Mouse (Mus musculus) CH12.LX (cell line): ENCODE data around the gene Ldlrad3. TPM values are rescaled to one million over a fixed set of nuclear protein-coding genes. Genes with fewer than 3 reads are reported as not detected.

Source experiments
- DNase-seq: peaks from one replicate; pipeline ENCODE4 v3.0.0-alpha.2; 2013; ENCODE audit errors: extremely low read depth
- H3K27ac ChIP-seq: 2 replicates; pipeline ENCODE4 v1.5.1; 2012; ENCODE audit warnings: low read depth, mild to moderate bottlenecking, control low read depth, moderate library complexity; ENCODE audit not compliant: insufficient read depth
- H3K27me3 ChIP-seq: replicated peaks from 2 replicates; pipeline ENCODE3; 2012; ENCODE audit warnings: inconsistent platforms
- H3K36me3 ChIP-seq, 2 experiments: replicated peaks in 1 of 2; 2 replicates each; pipeline versions ENCODE3 to v1.6.1; 2012; ENCODE audit warnings: inconsistent platforms in 1 of 2, low read length in 1 of 2, mild to moderate bottlenecking in 1 of 2, mixed read lengths in 1 of 2, moderate library complexity in 1 of 2; ENCODE audit not compliant: control insufficient read depth in 1 of 2, insufficient read depth in 1 of 2
- H3K4me1 ChIP-seq, 2 experiments: 2 replicates each; pipeline ENCODE4 v1.6.1; 2012; ENCODE audit warnings: inconsistent platforms in 1 of 2, moderate library complexity in 1 of 2; ENCODE audit not compliant: insufficient read depth in 2 of 2, control insufficient read depth in 1 of 2
- H3K4me2 ChIP-seq: 2 replicates; pipeline ENCODE4 v1.6.1; 2012; ENCODE audit warnings: low read depth, mild to moderate bottlenecking, control low read depth; ENCODE audit not compliant: poor library complexity, insufficient read depth, severe bottlenecking
- H3K4me3 ChIP-seq, 3 experiments: fragments of 150-350 bp in 1 of 3; sonication (generic) in 1 of 3; replicated peaks in 1 of 3; 2 replicates each; pipeline versions ENCODE3 to v1.5.1; 2011 to 2012; ENCODE audit warnings: low read depth in 2 of 3, low read length in 2 of 3, mild to moderate bottlenecking in 2 of 3, moderate library complexity in 2 of 3, control low read depth in 1 of 3, improper control_type of control experiment in 1 of 3, inconsistent platforms in 1 of 3, mixed read lengths in 1 of 3; ENCODE audit not compliant: poor library complexity in 1 of 3
- H3K79me2 ChIP-seq: replicated peaks from 2 replicates; pipeline ENCODE4 v1.6.1; 2012; ENCODE audit warnings: mild to moderate bottlenecking, moderate library complexity; ENCODE audit not compliant: control insufficient read depth, poor library complexity, insufficient read depth, severe bottlenecking; ENCODE audit errors: extremely low read depth
- H3K9ac ChIP-seq: 2 replicates; pipeline ENCODE4 v1.6.1; 2012; ENCODE audit warnings: low read depth, mild to moderate bottlenecking, control low read depth, moderate library complexity; ENCODE audit not compliant: insufficient read depth
- H3K9me3 ChIP-seq: replicated peaks from 2 replicates; pipeline ENCODE3; 2012; ENCODE audit warnings: low read length, inconsistent platforms, mixed read lengths
- BHLHE40 ChIP-seq: IDR thresholded peaks from 2 replicates; pipeline ENCODE4 v1.6.1; 2011; ENCODE audit warnings: mild to moderate bottlenecking, low read depth, low read length, improper control_type of control experiment
- CHD1 ChIP-seq: IDR thresholded peaks from 2 replicates; pipeline ENCODE4 v1.6.1; 2012; ENCODE audit warnings: low read depth, low read length, improper control_type of control experiment, inconsistent platforms
- CHD2 ChIP-seq: IDR thresholded peaks from 2 replicates; pipeline ENCODE4 v1.6.1; 2011; ENCODE audit warnings: low read length, improper control_type of control experiment
- E2F4 ChIP-seq: IDR thresholded peaks from 2 replicates; pipeline ENCODE4 v1.6.1; 2011; ENCODE audit warnings: low read depth, low read length, improper control_type of control experiment; ENCODE audit not compliant: insufficient replicate concordance
- ELF1 ChIP-seq: IDR thresholded peaks from 2 replicates; pipeline ENCODE4 v1.6.1; 2014; ENCODE audit warnings: low read depth, mild to moderate bottlenecking, inconsistent platforms, low read length, improper control_type of control experiment
- EP300 ChIP-seq: IDR thresholded peaks from 2 replicates; pipeline ENCODE4 v1.6.1; 2011; ENCODE audit warnings: low read length, improper control_type of control experiment
- GABPA ChIP-seq: IDR thresholded peaks from 2 replicates; pipeline ENCODE4 v1.6.1; 2012; ENCODE audit warnings: low read depth, low read length, improper control_type of control experiment, inconsistent platforms; ENCODE audit not compliant: insufficient replicate concordance
- HCFC1 ChIP-seq: IDR thresholded peaks from 2 replicates; pipeline ENCODE4 v1.6.1; 2012; ENCODE audit warnings: low read depth, mild to moderate bottlenecking, inconsistent platforms, low read length, improper control_type of control experiment
- IRF4 ChIP-seq: IDR thresholded peaks from 2 replicates; pipeline ENCODE4 v1.6.1; 2014; ENCODE audit warnings: low read depth, mild to moderate bottlenecking, inconsistent platforms, low read length, improper control_type of control experiment
- JUND ChIP-seq: conservative IDR thresholded peaks from 2 replicates; pipeline ENCODE4 v1.6.1; 2011; ENCODE audit warnings: low read depth, low read length, improper control_type of control experiment
- KAT2A ChIP-seq: IDR thresholded peaks from 2 replicates; pipeline ENCODE4 v1.6.1; 2012; ENCODE audit warnings: low read length, improper control_type of control experiment, inconsistent platforms; ENCODE audit not compliant: insufficient replicate concordance
- MAFK ChIP-seq: IDR thresholded peaks from 2 replicates; pipeline ENCODE4 v1.6.1; 2011; ENCODE audit warnings: low read length, improper control_type of control experiment; ENCODE audit not compliant: insufficient replicate concordance
- MEF2A ChIP-seq: IDR thresholded peaks from 2 replicates; pipeline ENCODE4 v1.6.1; 2014; ENCODE audit warnings: low read depth, mild to moderate bottlenecking, inconsistent platforms, low read length, improper control_type of control experiment, borderline replicate concordance
- MXI1 ChIP-seq: IDR thresholded peaks from 2 replicates; pipeline ENCODE4 v1.6.1; 2011; ENCODE audit warnings: mild to moderate bottlenecking, low read depth, low read length, improper control_type of control experiment
- NELFE ChIP-seq: IDR thresholded peaks from 2 replicates; pipeline ENCODE4 v1.6.1; 2011; ENCODE audit warnings: low read depth, low read length, improper control_type of control experiment
- NRF1 ChIP-seq: IDR thresholded peaks from 2 replicates; pipeline ENCODE4 v1.6.1; 2014; ENCODE audit warnings: low read depth, mild to moderate bottlenecking, inconsistent platforms, low read length, improper control_type of control experiment, moderate library complexity
- PAX5 ChIP-seq: IDR thresholded peaks from 2 replicates; pipeline ENCODE4 v1.6.1; 2012; ENCODE audit warnings: low read length, inconsistent platforms, mixed read lengths
- POLR2AphosphoS2 ChIP-seq: IDR thresholded peaks from 2 replicates; pipeline ENCODE4 v1.6.1; 2011; ENCODE audit warnings: low read depth, low read length, improper control_type of control experiment
- SIN3A ChIP-seq: IDR thresholded peaks from 2 replicates; pipeline ENCODE4 v1.6.1; 2012; ENCODE audit warnings: low read length, improper control_type of control experiment, inconsistent platforms
- UBTF ChIP-seq: IDR thresholded peaks from 2 replicates; pipeline ENCODE4 v1.6.1; 2012; ENCODE audit warnings: low read depth, mild to moderate bottlenecking, inconsistent platforms, low read length, improper control_type of control experiment, moderate library complexity
- USF2 ChIP-seq: conservative IDR thresholded peaks from 2 replicates; pipeline ENCODE4 v1.6.1; 2011; ENCODE audit warnings: low read depth, low read length, improper control_type of control experiment
- ZC3H11A ChIP-seq: IDR thresholded peaks from 2 replicates; pipeline ENCODE4 v1.6.1; 2012; ENCODE audit warnings: low read depth, mild to moderate bottlenecking, inconsistent platforms, low read length, improper control_type of control experiment
- ZMIZ1 ChIP-seq: IDR thresholded peaks from 2 replicates; pipeline ENCODE4 v1.6.1; 2012; ENCODE audit warnings: low read depth, mild to moderate bottlenecking, inconsistent platforms, low read length, improper control_type of control experiment
- dilution Hi-C: fragments of 300-500 bp; cut with MboI; formaldehyde crosslinking; loops from 2 replicates; pipeline ENCODE4 v1.14.3; 2020; ENCODE audit warnings: low sequenced_read_pairs; ENCODE audit not compliant: extremely low pct_unique_long_range_greater_than_20kb, extremely low pct_ligation_motif_present
- in situ Hi-C: fragments of 300-500 bp; cut with MboI; formaldehyde crosslinking; loops from 3 replicates; pipeline ENCODE4 v1.14.3; 2019; ENCODE audit warnings: low sequenced_read_pairs, low pct_ligation_motif_present, low pct_unique_long_range_greater_than_20kb, mixed read lengths
- polyA plus RNA-seq: library from polyadenylated mRNA; unstranded; fragments of >175 nt; gene quantifications from 2 replicates; pipeline ENCODE4 v1.2.1, GENCODE M21; 2012; ENCODE audit warnings: low read depth; ENCODE audit not compliant: insufficient read length
- total RNA-seq, 2 experiments: library from RNA; depleted of rRNA; stranded (reverse); fragments of 300-350 nt in 1 of 2; fragments of >200 nt in 1 of 2; gene quantifications; 2 replicates each; pipeline ENCODE4 v1.2.3; 2012 to 2014

Ldlrad3 gene
- total and polyA plus RNA-seq, 3 experiments = 0.30 to 2.7 (median 2.1) TPM

GRCm38 (mm10) chr2:102099702-102100450 lies 86.3 kb downstream of the Ldlrad3 start:
- H3K36me3 ChIP-seq = no peaks in the 10 kb centered on the region
- no peak for DNase-seq
- no peak overlapping the region for H3K4me3 ChIP-seq
- dilution Hi-C loops = no loop called here
- H3K4me1 ChIP-seq = no peaks in the 10 kb centered on the region
- in situ Hi-C loops = loop anchor here (10.0 to 25.0 kb wide), 2 partner anchors 187 to 355 kb away; partner anchors contain the start of gene Fjx1
- H3K9ac ChIP-seq = no peak overlapping the region
- no peak overlapping the region for H3K27ac ChIP-seq
- TF ChIP-seq USF2 (no peak), NRF1 (no peak), E2F4 (no peak), PAX5 (no peak), CHD1 (no peak), UBTF (no peak), ELF1 (no peak), MEF2A (no peak), BHLHE40 (no peak), HCFC1 (no peak), EP300 (no peak), CHD2 (no peak), MAFK (no peak), SIN3A (no peak), IRF4 (no peak), NELFE (no peak), KAT2A (no peak)
- H3K9me3 ChIP-seq = no peaks in the 10 kb centered on the region
- H3K27me3 ChIP-seq = no peaks in the 10 kb centered on the region
- no peak overlapping the region for H3K4me2 ChIP-seq
- H3K79me2 ChIP-seq = no peaks in the 10 kb centered on the region

GRCm38 (mm10) chr2:102099261-102099660 lies 86.9 kb downstream of the Ldlrad3 start:
- H3K9ac ChIP-seq = no peak overlapping the region
- DNase-seq = no peak
- H3K4me3 ChIP-seq = no peak overlapping the region
- H3K27me3 ChIP-seq = no peaks in the 10 kb centered on the region
- H3K9me3 ChIP-seq = no peaks in the 10 kb centered on the region
- H3K4me2 ChIP-seq = no peak overlapping the region
- H3K79me2 ChIP-seq = no peaks in the 10 kb centered on the region
- dilution Hi-C loops = no loop called here
- TF ChIP-seq ZC3H11A (no peak), GABPA (no peak), POLR2AphosphoS2 (no peak), ZMIZ1 (no peak), MXI1 (no peak), CHD2 (no peak), UBTF (no peak), SIN3A (no peak), JUND (no peak), EP300 (no peak)
- TF ChIP-seq, all 38 proteins: peak for 0
- in situ Hi-C loops = loop anchor here (10.0 to 25.0 kb wide), 2 partner anchors 188 to 356 kb away; partner anchors contain the start of gene Fjx1
- H3K36me3 ChIP-seq = no peaks in the 10 kb centered on the region
- no peak overlapping the region for H3K27ac ChIP-seq
- no peaks in the 10 kb centered on the region for H3K4me1 ChIP-seq
